Mouse (Mus musculus): ENCODE results near the gene Zc3h12a. TPM values are rescaled to one million over a fixed set of nuclear protein-coding genes. Genes with fewer than 3 reads are reported as not detected.
A peak's percentile ranks its signal among the peaks of the same experiment; 100 is the strongest.

Zc3h12a gene
- polyA plus RNA-seq, 1 experiment, result 1.2 TPM

DNA sequence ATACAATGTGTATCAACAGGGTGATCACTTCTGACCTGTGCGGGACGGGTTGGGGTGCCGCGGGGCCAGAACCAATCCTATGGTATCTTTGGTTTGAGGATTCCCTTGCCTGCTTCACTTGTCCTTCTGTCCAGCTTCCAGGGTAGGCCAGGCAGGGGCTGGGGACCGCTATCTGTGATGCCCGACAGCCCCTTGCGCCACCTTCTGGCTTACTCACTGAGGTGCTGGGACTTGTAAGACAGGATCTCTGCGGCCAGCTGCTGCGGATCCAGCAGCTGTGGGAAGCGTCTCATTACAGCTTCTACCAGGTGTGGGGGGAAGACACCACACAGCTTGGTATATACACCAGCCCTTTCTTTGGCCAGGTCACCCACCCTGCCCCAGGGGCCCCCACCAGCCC lies 8.6 kb downstream of the Zc3h12a start:
- 59% methylated on average over 10 of the region's 10 CpGs for WGBS
- Histone ChIP-seq H3K27ac (ENCODE audit: insufficient read depth, low read length) (no peak overlapping the region), H3K4me3 (replicated peaks; ENCODE audit: insufficient read depth, low read depth, low read length) (no peak overlapping the region), H3K4me1 (ENCODE audit: control insufficient read depth, insufficient read depth, low read length) (peaks cover 26% of the 10 kb centered on the region), H3K27me3 (ENCODE audit: control insufficient read depth, insufficient read depth, low read length) (no peaks in the 10 kb centered on the region)
- TF ChIP-seq POLR2A (IDR thresholded peaks at IDR 0.05; ENCODE audit: borderline replicate concordance, insufficient read depth, low read length), result no peak
- TF ChIP-seq CTCF (IDR thresholded peaks at IDR 0.05; ENCODE audit: borderline replicate concordance, insufficient read depth, low read depth, low read length), result no peak
- no peak for DNase-seq

DNA sequence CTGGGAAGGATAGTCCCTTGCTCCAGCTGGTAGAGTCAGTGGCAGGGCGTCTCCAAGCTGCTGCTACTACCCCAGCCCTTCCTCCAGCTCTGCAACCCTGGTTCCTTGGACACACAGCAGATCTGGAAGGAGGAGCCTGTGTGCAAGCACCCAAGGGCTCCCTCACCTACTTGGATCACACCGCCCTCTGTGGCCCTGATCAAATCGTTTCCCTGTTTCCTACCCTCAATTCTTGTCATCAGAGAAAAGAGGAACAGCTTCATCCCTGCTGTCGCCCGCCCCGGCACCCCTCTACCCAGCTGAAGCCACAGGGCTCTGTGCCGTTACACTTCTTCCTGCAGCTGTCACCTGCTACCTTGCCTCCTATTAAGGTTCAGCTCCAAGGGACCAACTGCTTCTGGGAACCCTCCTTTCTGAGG lies 9.7 kb downstream of the Zc3h12a start:
- Histone ChIP-seq H3K4me3 (replicated peaks; ENCODE audit: insufficient read depth, low read depth, low read length) (no peak overlapping the region), H3K27ac (ENCODE audit: insufficient read depth, low read length) (no peak overlapping the region), H3K27me3 (ENCODE audit: control insufficient read depth, insufficient read depth, low read length) (no peaks in the 10 kb centered on the region), H3K4me1 (ENCODE audit: control insufficient read depth, insufficient read depth, low read length) (peaks cover 26% of the 10 kb centered on the region)
- DNase-seq, result no peak
- 85% methylated on average over 7 of the region's 7 CpGs for WGBS
- TF ChIP-seq CTCF (IDR thresholded peaks at IDR 0.05; ENCODE audit: borderline replicate concordance, insufficient read depth, low read depth, low read length) (no peak), POLR2A (IDR thresholded peaks at IDR 0.05; ENCODE audit: borderline replicate concordance, insufficient read depth, low read length) (no peak)

DNA sequence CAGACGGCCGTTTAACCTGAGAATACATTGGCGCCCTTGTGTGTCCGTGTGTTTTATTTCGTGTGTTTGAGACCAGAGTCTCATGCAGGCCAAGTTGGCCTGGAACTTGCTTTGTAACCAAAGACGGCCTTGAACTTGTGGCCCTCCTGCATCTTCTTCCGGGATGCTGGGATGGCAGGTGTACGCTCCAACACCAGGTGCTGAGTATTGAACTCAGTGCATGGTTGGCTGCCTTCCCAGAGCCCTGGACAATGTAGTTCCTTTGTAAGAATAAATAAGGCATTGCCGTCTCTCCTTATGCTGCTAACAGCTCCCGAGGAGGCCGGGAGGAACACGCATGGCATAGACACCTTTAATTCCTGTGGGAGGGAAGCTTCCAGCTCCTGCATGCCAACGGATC lies 10.7 kb downstream of the Zc3h12a start:
- Histone ChIP-seq H3K4me3 (replicated peaks; ENCODE audit: insufficient read depth, low read depth, low read length) (no peak overlapping the region), H3K4me1 (ENCODE audit: control insufficient read depth, insufficient read depth, low read length) (peaks cover 26% of the 10 kb centered on the region), H3K27me3 (ENCODE audit: control insufficient read depth, insufficient read depth, low read length) (no peaks in the 10 kb centered on the region), H3K27ac (ENCODE audit: insufficient read depth, low read length) (peak overlapping the region; percentile 5; the same call in 1 of the 2 replicates)
- 44% methylated on average over 13 of the region's 13 CpGs for WGBS
- no peak for DNase-seq
- TF ChIP-seq POLR2A (IDR thresholded peaks at IDR 0.05; ENCODE audit: borderline replicate concordance, insufficient read depth, low read length) (no peak), CTCF (IDR thresholded peaks at IDR 0.05; ENCODE audit: borderline replicate concordance, insufficient read depth, low read depth, low read length) (no peak)

DNA sequence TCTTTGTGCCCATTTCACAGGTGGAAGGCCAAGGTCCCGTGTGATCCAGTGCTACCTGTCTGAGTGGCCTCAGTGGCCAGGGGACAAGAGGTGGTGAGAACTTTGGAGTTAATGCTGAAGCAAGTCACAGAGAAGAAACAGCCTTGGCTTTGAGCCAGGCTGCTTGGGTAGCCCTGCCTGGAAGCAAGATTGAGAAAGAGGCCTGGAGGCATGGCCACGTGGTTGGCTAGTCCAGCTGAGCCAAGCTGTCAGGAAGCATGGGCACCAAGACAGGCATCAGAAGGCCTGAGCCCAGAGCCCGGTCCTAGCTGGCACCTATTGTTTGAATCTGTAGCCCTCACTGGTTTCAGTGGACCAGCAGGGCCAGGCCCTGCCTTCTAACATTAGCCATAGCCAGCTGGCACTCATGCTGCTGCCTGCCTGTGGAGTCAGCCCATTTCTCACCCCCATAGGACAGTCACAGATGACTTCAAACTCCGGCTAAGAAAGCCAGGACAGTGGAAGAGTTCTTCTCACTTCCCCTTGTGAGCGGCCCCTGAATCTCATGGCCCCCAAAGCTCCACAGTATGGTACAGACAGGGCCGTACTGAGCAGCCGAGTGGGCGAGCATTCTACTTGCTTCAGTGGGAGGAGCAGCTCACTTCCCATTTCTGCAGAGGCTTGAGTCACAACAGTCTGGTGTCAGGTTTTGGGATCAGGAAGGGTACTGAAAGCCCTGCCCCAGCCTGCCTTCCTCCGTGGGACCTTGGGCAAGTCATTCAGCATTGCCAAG lies 11.4 kb downstream of the Zc3h12a start:
- 30% methylated on average over 9 of the region's 9 CpGs for WGBS
- no peaks in the 10 kb centered on the region for H3K27me3 ChIP-seq (ENCODE audit: control insufficient read depth, insufficient read depth, low read length)
- TF ChIP-seq POLR2A (IDR thresholded peaks at IDR 0.05; ENCODE audit: borderline replicate concordance, insufficient read depth, low read length) (no peak), CTCF (IDR thresholded peaks at IDR 0.05; ENCODE audit: borderline replicate concordance, insufficient read depth, low read depth, low read length) (no peak)
- H3K4me3 ChIP-seq (replicated peaks; ENCODE audit: insufficient read depth, low read depth, low read length), result no peak overlapping the region
- peak; percentile 59 to 72 for DNase-seq
- H3K27ac ChIP-seq (ENCODE audit: insufficient read depth, low read length), result peak overlapping the region; percentile 5
- H3K4me1 ChIP-seq (ENCODE audit: control insufficient read depth, insufficient read depth, low read length), result peaks cover 26% of the 10 kb centered on the region

DNA sequence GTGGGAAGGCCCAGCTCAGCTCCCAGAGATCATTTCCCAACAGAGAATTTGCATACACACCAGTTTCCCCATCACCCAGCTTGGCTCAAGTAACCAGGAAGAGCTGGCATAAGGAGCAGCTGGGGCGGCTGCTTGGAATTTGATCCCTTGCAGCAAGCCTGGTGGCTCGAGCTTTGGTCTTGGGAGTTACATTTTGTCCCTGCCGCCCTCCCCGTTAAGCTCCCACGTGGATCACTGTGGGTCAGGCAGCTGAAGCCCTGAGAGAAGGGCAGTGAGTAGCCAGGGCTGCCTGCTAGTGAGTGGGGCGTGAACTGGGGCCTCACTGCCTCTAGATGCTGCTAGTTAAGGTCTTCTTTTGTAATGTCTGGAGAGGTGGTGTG lies 11.9 kb downstream of the Zc3h12a start:
- TF ChIP-seq POLR2A (IDR thresholded peaks at IDR 0.05; ENCODE audit: borderline replicate concordance, insufficient read depth, low read length) (no peak), CTCF (IDR thresholded peaks at IDR 0.05; ENCODE audit: borderline replicate concordance, insufficient read depth, low read depth, low read length) (no peak)
- Histone ChIP-seq H3K4me1 (ENCODE audit: control insufficient read depth, insufficient read depth, low read length) (peaks cover 26% of the 10 kb centered on the region), H3K27ac (ENCODE audit: insufficient read depth, low read length) (no peak overlapping the region), H3K4me3 (replicated peaks; ENCODE audit: insufficient read depth, low read depth, low read length) (no peak overlapping the region), H3K27me3 (ENCODE audit: control insufficient read depth, insufficient read depth, low read length) (no peaks in the 10 kb centered on the region)
- peak in 1 of 2 experiments; percentile 32 for DNase-seq
- WGBS, result 51% methylated on average over 6 of the region's 6 CpGs

DNA sequence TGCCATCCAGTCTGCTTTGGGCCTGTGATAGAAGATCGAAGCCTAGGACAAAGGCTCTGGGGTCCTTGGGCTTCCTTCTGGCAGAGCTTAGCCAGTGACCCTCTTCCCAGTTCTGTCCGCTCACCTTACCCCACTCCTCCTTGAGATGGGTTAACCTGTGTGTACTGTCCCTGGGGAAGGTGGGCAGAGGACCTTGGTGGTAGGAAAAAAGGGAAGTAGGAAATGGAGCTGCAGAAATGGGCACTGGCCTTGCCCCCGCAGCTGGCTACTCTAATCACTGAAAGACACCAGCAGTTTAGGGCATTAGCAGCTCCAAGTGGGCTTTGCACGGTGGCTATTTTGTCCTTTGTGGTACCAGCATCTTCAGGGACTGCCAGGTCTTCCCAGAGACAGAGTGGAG lies 12.6 kb downstream of the Zc3h12a start:
- WGBS, result 63% methylated on average over 4 of the region's 4 CpGs
- Histone ChIP-seq H3K4me1 (ENCODE audit: control insufficient read depth, insufficient read depth, low read length) (peaks cover 26% of the 10 kb centered on the region), H3K4me3 (replicated peaks; ENCODE audit: insufficient read depth, low read depth, low read length) (no peak overlapping the region), H3K27ac (ENCODE audit: insufficient read depth, low read length) (no peak overlapping the region), H3K27me3 (ENCODE audit: control insufficient read depth, insufficient read depth, low read length) (no peaks in the 10 kb centered on the region)
- TF ChIP-seq POLR2A (IDR thresholded peaks at IDR 0.05; ENCODE audit: borderline replicate concordance, insufficient read depth, low read length) (no peak), CTCF (IDR thresholded peaks at IDR 0.05; ENCODE audit: borderline replicate concordance, insufficient read depth, low read depth, low read length) (no peak)
- no peak for DNase-seq

DNA sequence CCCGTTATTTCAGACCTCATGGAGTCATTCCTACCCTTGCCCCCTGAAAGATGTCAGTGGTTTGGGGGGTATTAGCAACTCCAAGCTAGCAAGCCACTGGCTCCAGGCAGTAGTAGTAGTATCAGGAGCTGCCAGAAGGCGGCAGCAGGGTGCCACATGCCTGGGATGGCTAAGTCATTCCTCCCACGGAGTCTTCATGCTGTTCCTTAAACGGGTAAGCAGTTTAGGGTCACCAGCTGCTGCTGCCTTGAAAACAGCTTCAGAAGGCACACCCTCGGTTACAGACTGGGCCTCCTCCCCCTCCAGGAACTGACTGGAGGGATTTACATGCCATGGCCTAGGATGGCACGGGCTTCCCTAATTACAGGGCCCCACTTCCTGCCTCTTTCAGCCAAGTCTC lies 13.0 kb downstream of the Zc3h12a start:
- TF ChIP-seq POLR2A (IDR thresholded peaks at IDR 0.05; ENCODE audit: borderline replicate concordance, insufficient read depth, low read length) (no peak), CTCF (IDR thresholded peaks at IDR 0.05; ENCODE audit: borderline replicate concordance, insufficient read depth, low read depth, low read length) (peak; percentile 78)
- Histone ChIP-seq H3K27me3 (ENCODE audit: control insufficient read depth, insufficient read depth, low read length) (no peaks in the 10 kb centered on the region), H3K27ac (ENCODE audit: insufficient read depth, low read length) (no peak overlapping the region), H3K4me1 (ENCODE audit: control insufficient read depth, insufficient read depth, low read length) (peaks cover 26% of the 10 kb centered on the region), H3K4me3 (replicated peaks; ENCODE audit: insufficient read depth, low read depth, low read length) (no peak overlapping the region)
- peak; percentile 69 to 79 for DNase-seq
- 13% methylated on average over 6 of the region's 6 CpGs for WGBS

DNA sequence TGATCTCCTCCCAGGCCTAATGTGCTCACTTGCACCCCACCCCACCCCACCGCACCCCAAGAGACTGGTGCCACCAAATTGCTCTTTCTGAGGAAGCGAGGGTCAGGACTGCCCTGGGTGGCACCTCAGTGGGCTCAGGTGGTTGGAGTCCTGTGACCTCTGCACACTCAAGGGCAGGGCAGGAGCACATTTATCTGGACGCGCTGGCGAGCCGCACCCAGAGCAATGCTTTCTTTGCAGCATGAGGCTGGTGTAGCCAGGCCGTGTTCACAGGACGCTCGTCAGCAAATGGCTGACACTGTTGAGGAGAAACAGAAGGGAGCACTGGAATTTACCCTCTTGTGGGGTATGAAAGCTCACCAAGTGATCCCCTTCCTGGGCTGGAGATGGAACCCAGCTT lies 22.3 kb downstream of the Zc3h12a start:
- H3K4me3 ChIP-seq (replicated peaks; ENCODE audit: insufficient read depth, low read depth, low read length), result no peak overlapping the region
- no peak for DNase-seq
- no peaks in the 10 kb centered on the region for H3K4me1 ChIP-seq (ENCODE audit: control insufficient read depth, insufficient read depth, low read length)
- no peaks in the 10 kb centered on the region for H3K27me3 ChIP-seq (ENCODE audit: control insufficient read depth, insufficient read depth, low read length)
- H3K27ac ChIP-seq (ENCODE audit: insufficient read depth, low read length), result no peak overlapping the region
- no peak for TF ChIP-seq CTCF (IDR thresholded peaks at IDR 0.05; ENCODE audit: borderline replicate concordance, insufficient read depth, low read depth, low read length)
- 95% methylated on average over 9 of the region's 9 CpGs for WGBS
